Mouse (Mus musculus): ENCODE measurements at regions not wholly inside any gene's neighbourhood (a gene's known extent, or its start where the extent isn't known, plus 50 kb on each side); places are given as distances from the start of the nearest gene placed in this dataset.

DNA sequence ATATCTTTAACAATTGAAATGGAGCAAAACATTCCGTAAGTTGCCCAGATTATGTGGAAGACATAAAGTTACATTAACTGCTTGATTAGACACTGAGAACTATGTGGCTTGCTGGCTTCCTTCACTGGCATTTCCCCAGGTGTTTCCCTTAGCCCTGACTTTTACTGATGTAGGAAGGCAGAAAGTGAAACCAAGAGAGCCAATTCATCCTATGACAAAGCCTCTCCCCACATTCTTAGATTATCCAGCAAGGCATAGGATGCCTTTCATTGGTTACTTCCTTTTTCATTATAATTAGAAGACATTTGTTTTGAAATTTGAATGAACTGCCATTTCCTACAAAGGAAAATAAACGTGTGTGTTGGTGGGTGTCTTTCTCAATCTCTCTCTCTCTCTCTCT, 72.1 kb downstream of the Cdc42ep3 start:
- no peak for ATAC-seq (ENCODE audit: insufficient read depth)
- H3K4me2 ChIP-seq (ENCODE audit: low read depth) = no peak overlapping the region
- H3K4me1 ChIP-seq (replicated peaks; ENCODE audit: control insufficient read depth in 2 of 2, insufficient read depth in 2 of 2, low read length in 1 of 2) = no peaks in the 10 kb centered on the region
- TF ChIP-seq EP300 (IDR thresholded peaks at IDR 0.05; ENCODE audit: low read depth) (no peak), CTCF (IDR thresholded peaks at IDR 0.05; ENCODE audit: low read depth) (no peak)
- H3K27me3 ChIP-seq (ENCODE audit: control insufficient read depth, insufficient read depth, low read length) = no peaks in the 10 kb centered on the region
- no peaks in the 10 kb centered on the region for H3K36me3 ChIP-seq (replicated peaks; ENCODE audit: control insufficient read depth, insufficient read depth, low read depth)
- H3K4me3 ChIP-seq (ENCODE audit: insufficient read depth in 1 of 2, low read depth in 2 of 2, low read length in 2 of 2) = no peak overlapping the region
- H3K9me3 ChIP-seq (ENCODE audit: control insufficient read depth, low read length) = no peaks in the 10 kb centered on the region
- no peak for DNase-seq (ENCODE audit: low read depth in 3 of 3, low spot score in 3 of 3)
- no peak overlapping the region for H3K27ac ChIP-seq
- no peak overlapping the region for H3K9ac ChIP-seq (replicated peaks)
- WGBS (ENCODE audit: insufficient replicate concordance) = 47% methylated on average over 2 of the region's 2 CpGs

DNA sequence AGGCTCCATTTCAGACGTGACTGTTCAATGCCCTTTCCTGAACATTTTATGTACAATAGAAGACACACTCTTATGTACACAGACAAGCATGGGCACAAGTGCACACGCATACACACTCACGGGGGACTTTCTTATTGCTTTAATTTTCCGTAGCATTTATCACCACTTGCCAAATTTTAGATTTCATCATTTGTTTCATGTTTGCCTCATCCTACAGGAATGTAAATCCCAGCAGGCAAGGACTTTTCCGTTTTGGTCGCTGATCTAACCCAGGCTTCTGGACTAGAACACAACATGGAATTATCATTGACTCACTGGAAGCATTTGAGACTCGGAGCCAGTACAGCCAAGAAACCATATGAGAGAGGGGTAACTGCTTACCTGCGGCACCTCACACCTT, 81.3 kb downstream of the Cdc42ep3 start:
- WGBS (ENCODE audit: insufficient replicate concordance) = 58% methylated on average over 8 of the region's 8 CpGs
- no peak overlapping the region for H3K4me2 ChIP-seq (ENCODE audit: low read depth)
- no peak for TF ChIP-seq CTCF (IDR thresholded peaks at IDR 0.05; ENCODE audit: low read depth)

DNA sequence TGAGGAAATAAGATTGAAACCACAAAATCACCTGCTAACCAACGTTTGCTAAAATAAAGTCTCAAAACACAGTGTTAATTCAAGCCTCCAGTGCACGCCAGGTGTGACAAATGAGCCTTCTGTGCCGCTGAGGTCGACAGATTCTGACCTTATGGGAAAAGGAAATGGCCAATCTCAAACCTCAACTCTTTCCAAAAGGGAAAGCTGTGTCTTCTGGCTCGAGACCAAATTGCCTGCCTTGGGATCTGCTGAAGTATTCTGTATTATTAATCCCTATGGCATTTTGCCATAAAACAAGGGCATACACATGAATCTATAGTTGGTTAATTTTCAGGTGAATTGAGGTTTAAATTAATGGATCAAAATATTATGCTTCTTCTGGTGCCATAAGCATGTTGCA, 95.2 kb downstream of the Cdc42ep3 start:
- no peaks in the 10 kb centered on the region for H3K36me3 ChIP-seq (replicated peaks; ENCODE audit: control insufficient read depth, insufficient read depth, low read depth)
- ATAC-seq (ENCODE audit: insufficient read depth) (no peak), DNase-seq (ENCODE audit: low read depth in 3 of 3, low spot score in 3 of 3) (no peak)
- H3K27ac ChIP-seq = no peak overlapping the region
- TF ChIP-seq EP300 (IDR thresholded peaks at IDR 0.05; ENCODE audit: low read depth) (no peak), CTCF (IDR thresholded peaks at IDR 0.05; ENCODE audit: low read depth) (no peak)
- no peaks in the 10 kb centered on the region for H3K4me1 ChIP-seq (replicated peaks; ENCODE audit: control insufficient read depth in 2 of 2, insufficient read depth in 2 of 2, low read length in 1 of 2)
- H3K4me2 ChIP-seq (ENCODE audit: low read depth) = no peak overlapping the region
- no peaks in the 10 kb centered on the region for H3K9me3 ChIP-seq (ENCODE audit: control insufficient read depth, low read length)
- H3K9ac ChIP-seq (replicated peaks) = no peak overlapping the region
- no peaks in the 10 kb centered on the region for H3K27me3 ChIP-seq (ENCODE audit: control insufficient read depth, insufficient read depth, low read length)
- 39% methylated on average over 5 of the region's 5 CpGs for WGBS (ENCODE audit: insufficient replicate concordance)
- no peak overlapping the region for H3K4me3 ChIP-seq (ENCODE audit: insufficient read depth in 1 of 2, low read depth in 2 of 2, low read length in 2 of 2)

More for the DNA sequence above, 81.3 kb downstream of the Cdc42ep3 start:
- no peaks in the 10 kb centered on the region for H3K36me3 ChIP-seq (replicated peaks; ENCODE audit: control insufficient read depth, insufficient read depth, low read depth)
- no peaks in the 10 kb centered on the region for H3K4me1 ChIP-seq (replicated peaks; ENCODE audit: control insufficient read depth in 2 of 2, insufficient read depth in 2 of 2, low read length in 1 of 2)
- H3K27ac ChIP-seq = no peak overlapping the region
- no peak for ATAC-seq (ENCODE audit: insufficient read depth)
- H3K9ac ChIP-seq (replicated peaks) = no peak overlapping the region
- no peaks in the 10 kb centered on the region for H3K9me3 ChIP-seq (ENCODE audit: control insufficient read depth, low read length)
- no peak for DNase-seq (ENCODE audit: low read depth in 3 of 3, low spot score in 3 of 3)
- H3K27me3 ChIP-seq (ENCODE audit: control insufficient read depth, insufficient read depth, low read length) = no peaks in the 10 kb centered on the region
- H3K4me3 ChIP-seq (ENCODE audit: insufficient read depth in 1 of 2, low read depth in 2 of 2, low read length in 2 of 2) = no peak overlapping the region

DNA sequence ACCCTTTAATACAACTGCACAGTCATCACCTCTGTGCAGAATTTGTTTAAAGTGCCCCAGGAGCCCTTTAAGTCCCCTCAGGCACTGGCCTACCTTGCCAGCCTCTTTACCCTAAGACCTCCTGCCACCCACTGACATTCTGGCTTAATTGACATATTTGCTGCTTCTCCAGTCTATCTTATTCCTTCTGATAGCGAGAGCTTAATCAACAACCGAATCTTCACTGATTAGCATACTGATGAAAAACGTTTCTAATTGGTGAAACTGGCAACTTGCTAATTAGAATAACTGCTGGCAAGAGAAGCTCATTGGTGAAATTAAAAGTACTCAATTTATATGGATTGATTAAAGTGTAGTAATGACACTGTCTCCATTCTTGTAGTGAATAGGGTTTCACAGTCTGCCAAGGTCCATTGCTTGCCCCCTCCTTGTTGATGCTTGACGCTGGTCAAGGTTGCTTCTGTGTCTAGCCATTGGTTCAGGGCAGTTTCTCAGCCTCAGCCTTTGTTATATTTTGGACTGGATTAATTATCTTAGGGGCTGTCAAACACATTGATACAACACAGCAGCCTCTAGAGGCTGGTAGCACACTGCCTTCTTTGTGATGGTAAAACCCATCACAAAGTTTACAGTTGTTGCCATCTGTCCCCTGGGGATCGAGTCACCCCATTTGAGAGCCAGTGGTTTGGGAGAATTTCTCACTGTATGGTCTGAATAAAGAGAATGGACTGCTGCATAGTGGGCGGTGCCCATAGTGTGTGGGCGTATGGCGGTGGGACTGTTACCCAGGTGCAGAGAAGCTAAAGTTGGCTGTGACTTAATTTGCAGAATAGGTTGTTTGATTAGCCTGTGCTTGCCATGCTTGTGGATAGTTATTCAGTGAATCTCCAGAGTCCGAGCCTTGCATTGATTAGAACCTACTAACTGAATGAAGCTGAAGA, 107.7 kb downstream of the Cdc42ep3 start:
- no peaks in the 10 kb centered on the region for H3K4me1 ChIP-seq (replicated peaks; ENCODE audit: control insufficient read depth in 2 of 2, insufficient read depth in 2 of 2, low read length in 1 of 2)
- no peaks in the 10 kb centered on the region for H3K27me3 ChIP-seq (ENCODE audit: control insufficient read depth, insufficient read depth, low read length)
- no peak for ATAC-seq (ENCODE audit: insufficient read depth)
- no peak for DNase-seq (ENCODE audit: low read depth in 3 of 3, low spot score in 3 of 3)
- no peak overlapping the region for H3K4me3 ChIP-seq (ENCODE audit: insufficient read depth in 1 of 2, low read depth in 2 of 2, low read length in 2 of 2)
- no peak overlapping the region for H3K27ac ChIP-seq
- no peak overlapping the region for H3K4me2 ChIP-seq (ENCODE audit: low read depth)
- WGBS (ENCODE audit: insufficient replicate concordance) = 61% methylated on average over 9 of the region's 9 CpGs
- no peaks in the 10 kb centered on the region for H3K36me3 ChIP-seq (replicated peaks; ENCODE audit: control insufficient read depth, insufficient read depth, low read depth)
- H3K9me3 ChIP-seq (ENCODE audit: control insufficient read depth, low read length) = no peaks in the 10 kb centered on the region
- no peak overlapping the region for H3K9ac ChIP-seq (replicated peaks)
- TF ChIP-seq EP300 (IDR thresholded peaks at IDR 0.05; ENCODE audit: low read depth) (no peak), CTCF (IDR thresholded peaks at IDR 0.05; ENCODE audit: low read depth) (no peak)

DNA sequence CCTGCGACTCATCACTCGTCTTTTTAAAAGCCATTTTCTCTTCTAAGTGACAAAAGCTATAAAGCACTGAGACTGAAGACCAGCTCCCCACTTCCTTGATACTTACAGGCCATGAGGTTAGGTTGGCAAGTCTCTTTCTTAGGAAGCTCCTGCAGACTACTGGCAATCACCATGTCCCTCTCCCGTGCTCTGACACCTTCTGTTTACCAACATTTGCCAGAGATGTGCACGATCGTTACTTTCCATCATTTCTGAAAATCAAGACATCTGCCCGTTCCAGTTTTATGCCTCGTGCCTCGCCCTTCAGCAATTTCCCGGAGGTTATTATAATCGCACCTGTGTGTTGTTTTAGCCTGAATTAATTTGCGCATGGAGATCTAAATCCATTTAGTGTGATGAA, 110.8 kb downstream of the Cdc42ep3 start:
- Histone ChIP-seq H3K4me2 (ENCODE audit: low read depth) (no peak overlapping the region), H3K27me3 (ENCODE audit: control insufficient read depth, insufficient read depth, low read length) (no peaks in the 10 kb centered on the region), H3K36me3 (replicated peaks; ENCODE audit: control insufficient read depth, insufficient read depth, low read depth) (no peaks in the 10 kb centered on the region), H3K9ac (replicated peaks) (no peak overlapping the region), H3K27ac (no peak overlapping the region), H3K4me3 (ENCODE audit: insufficient read depth in 1 of 2, low read depth in 2 of 2, low read length in 2 of 2) (no peak overlapping the region), H3K9me3 (ENCODE audit: control insufficient read depth, low read length) (no peaks in the 10 kb centered on the region), H3K4me1 (replicated peaks; ENCODE audit: control insufficient read depth in 2 of 2, insufficient read depth in 2 of 2, low read length in 1 of 2) (no peaks in the 10 kb centered on the region)
- DNase-seq (ENCODE audit: low read depth in 3 of 3, low spot score in 3 of 3) = no peak
- TF ChIP-seq EP300 (IDR thresholded peaks at IDR 0.05; ENCODE audit: low read depth) (no peak), CTCF (IDR thresholded peaks at IDR 0.05; ENCODE audit: low read depth) (no peak)
- WGBS (ENCODE audit: insufficient replicate concordance) = 69% methylated on average over 11 of the region's 11 CpGs
- no peak for ATAC-seq (ENCODE audit: insufficient read depth)

Measured in liver, embryonic 14.5 days (tissue).